Mouse (Mus musculus) layer of hippocampus, postnatal 25 days (tissue): Measurements from ENCODE around the gene AA986860. TPM values are rescaled to one million over a fixed set of nuclear protein-coding genes. Genes with fewer than 3 reads are reported as not detected.

Experiments
- DNase-seq, 2 experiments: peaks; one replicate each; pipeline ENCODE4 v3.0.0; 2022; ENCODE audit warnings: mixed read lengths in 2 of 2, low spot score in 1 of 2; ENCODE audit errors: extremely low spot score in 1 of 2
- total RNA-seq, 2 experiments: library from RNA; stranded (reverse); gene quantifications; 2 replicates each; pipeline ENCODE4 v1.2.3; 2021

The AA986860 gene
- total RNA-seq, 2 experiments from 2014 or later = 1.7 to 2.2 TPM

DNA sequence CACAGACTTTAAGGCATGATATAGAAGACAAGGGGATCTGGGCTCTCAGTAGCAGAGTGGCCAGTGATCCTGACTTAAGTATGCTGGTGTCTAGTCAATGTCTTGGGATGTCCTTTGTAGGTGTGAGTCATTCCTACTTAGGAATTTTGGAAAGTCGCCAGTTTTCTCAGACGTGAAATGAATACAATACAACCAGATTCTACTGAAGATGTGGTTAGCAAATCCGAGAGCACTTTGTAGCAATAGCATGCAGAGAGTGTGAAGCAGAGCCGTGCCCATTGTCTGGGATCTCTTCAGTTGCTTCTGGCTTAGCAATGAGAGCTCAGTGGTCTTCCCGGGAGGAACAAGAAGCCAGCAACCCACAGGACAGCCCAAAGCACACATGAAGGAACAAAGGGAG, 2.7 kb downstream of the AA986860 start:
- no peak for DNase-seq

GRCm38 (mm10) chr1:130734852-130735251, 3.1 kb downstream of the AA986860 start:
- no peak for DNase-seq

GRCm38 (mm10) chr1:130737411-130737881, 5.7 kb downstream of the AA986860 start:
- no peak for DNase-seq

GRCm38 (mm10) chr1:130737916-130738315, 6.1 kb downstream of the AA986860 start:
- DNase-seq = no peak

GRCm38 (mm10) chr1:130738551-130739106, 6.9 kb downstream of the AA986860 start:
- no peak for DNase-seq

GRCm38 (mm10) chr1:130739636-130740035, 7.9 kb downstream of the AA986860 start:
- DNase-seq = no peak

GRCm38 (mm10) chr1:130740227-130740648, 8.5 kb downstream of the AA986860 start:
- peak in 1 of 2 experiments; percentile 22 for DNase-seq

DNA sequence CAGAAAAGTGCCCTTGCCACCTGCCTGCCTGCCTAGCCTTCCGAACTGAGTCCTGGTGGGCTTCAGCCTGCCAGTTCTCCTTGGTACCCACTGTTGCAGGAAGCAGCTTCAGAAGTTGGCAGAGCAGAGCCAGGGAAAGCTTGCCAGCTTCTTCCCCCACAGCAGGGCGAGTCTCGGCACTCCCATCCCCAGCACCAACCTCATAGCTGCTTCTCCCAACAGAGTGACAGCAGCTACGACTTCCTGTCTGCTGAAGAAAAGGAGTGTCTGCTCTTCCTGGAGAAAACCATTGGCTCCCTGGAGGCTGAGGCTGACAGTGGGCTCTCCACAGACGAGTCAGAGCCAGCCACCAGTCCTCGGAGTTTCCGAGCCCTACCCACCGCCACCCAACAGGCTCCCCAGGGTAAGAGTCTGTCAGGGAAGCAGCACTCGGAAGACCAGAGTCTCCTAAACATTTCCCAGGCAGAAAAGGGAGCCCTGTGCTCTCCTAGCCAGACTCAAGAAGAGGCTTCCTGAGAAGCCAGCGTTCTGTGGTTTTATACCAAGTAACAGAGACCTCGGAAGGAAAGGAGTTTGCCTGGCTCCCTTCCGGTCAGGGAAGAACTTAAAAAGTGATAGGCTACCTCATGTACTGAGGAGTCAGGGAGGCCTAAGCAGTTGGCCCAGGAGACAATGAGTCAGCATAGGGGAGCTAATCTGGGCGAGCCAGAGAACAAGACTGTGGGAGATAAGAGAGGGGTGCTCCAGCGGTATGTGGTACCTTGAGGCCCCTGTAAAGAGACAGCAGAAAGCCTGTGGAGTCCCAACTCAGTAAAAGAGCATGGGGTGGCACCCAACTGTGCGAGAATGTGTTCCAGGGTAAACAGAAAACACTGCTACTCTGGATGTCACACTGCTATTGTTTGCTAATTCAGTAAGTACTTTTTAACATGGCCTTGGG, 9.3 kb downstream of the AA986860 start:
- peak in 1 of 2 experiments; percentile 8 for DNase-seq

- DNase-seq = no peak
Measured at GRCm38 (mm10) chr1:130742201-130742600, 10.4 kb downstream of the AA986860 start.

DNA sequence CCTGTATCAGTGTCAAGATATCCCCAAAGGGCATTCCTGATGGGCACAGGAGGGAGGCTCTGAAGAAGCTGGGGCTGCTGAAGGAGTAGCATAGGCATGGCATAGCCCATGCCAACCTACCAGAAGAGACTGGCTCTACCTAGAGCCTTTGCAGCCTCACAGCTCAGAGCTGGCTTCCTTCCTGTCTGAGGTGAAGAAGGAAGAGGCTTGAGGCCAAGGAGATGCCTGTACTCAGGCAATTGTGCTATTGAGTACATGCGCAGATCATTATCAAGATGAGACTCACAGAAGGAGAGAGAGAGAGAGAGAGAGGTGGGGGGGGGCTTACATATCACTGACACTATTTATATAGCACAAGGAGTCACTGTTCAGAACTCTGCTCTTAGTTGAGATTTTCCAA, 12.0 kb downstream of the AA986860 start:
- DNase-seq = no peak

DNA sequence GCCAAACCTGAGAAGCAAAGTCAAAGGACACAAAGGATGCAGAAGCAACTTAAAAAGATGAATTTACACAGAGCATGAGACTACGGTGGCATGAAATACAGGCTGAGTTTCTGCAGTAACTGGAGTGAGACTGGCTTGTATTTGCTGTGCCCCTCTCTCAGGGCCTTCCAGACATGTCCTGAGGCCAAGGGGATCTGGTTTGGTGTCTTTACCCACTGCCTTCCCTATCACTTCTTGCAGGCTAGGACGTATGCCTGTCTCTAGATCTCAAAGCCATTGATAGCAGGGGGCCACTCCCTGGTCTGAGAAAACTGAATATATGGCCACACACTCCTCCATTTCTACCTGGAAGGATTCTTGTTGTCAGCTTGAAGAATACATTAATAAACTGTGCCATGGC, 12.4 kb downstream of the AA986860 start:
- DNase-seq = no peak

GRCm38 (mm10) chr1:130744961-130745360, 13.2 kb downstream of the AA986860 start:
- no peak for DNase-seq

- no peak for DNase-seq
Measured at GRCm38 (mm10) chr1:130745591-130745990, 13.8 kb downstream of the AA986860 start.

DNA sequence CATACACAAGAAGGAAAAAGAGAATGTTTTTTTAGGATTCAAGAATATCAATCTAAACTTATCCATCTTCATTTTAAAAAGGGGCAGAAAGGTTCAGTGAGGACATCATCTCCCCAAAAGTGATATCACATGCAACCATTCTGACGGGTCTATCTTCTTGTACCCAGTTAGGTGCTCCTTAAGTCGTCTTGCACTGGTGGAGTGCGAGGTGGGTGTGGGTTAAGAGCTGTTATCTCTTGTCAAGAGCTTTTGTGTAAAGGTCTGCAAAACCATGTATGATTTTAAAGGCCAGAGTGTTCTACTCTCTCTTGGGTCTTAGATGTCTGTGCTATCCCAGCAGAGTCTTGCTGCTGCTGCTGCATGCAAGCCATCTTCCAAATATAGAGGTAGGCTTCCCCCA, 15.0 kb downstream of the AA986860 start:
- no peak for DNase-seq

DNA sequence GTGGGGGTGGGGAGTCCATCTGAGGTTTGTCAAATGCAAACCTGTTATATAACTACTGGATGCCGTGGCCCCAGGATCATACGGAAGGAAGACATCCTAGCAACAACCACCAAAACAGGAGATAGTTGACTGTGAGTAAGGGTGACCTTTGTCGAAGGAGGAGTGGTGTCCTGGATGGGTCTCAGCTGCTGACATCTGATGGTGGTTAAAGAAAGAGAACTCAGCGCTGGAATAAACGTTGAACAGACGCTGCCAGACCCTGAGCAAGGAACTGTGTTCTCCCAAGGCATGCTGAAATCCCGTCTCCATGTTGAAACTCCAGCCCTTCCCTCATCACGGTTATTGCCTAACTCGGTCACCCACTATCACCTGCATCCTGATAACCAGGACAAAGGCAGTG, 27.9 kb downstream of the AA986860 start:
- DNase-seq = no peak

- no peak for DNase-seq
Measured at GRCm38 (mm10) chr1:130761597-130761996, 29.8 kb downstream of the AA986860 start.

GRCm38 (mm10) chr1:130762045-130762760, 30.4 kb downstream of the AA986860 start:
- DNase-seq = no peak

DNA sequence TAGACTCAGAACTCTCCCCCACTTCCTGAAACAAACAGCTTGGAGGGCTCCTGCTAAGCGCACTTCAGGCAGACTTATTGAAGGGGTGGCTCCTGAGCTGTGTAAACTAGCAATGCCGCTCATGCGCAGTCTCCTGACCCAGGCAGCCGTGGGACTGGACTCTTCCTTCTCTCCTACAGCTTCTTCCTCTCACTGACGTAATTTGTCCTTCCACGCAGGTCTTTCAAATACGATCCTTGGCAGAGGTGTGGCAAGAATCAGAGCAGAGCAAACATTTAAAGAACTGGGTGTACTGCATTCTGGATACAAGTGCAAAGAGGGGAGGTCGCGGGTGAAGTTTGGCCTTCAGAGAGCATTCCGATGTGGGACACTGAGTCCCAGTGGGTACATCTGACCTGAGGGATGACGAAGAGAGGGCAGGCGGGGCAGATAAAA, 32.3 kb downstream of the AA986860 start:
- no peak for DNase-seq

GRCm38 (mm10) chr1:130767066-130767465, 35.3 kb downstream of the AA986860 start:
- DNase-seq = no peak

GRCm38 (mm10) chr1:130769925-130770324, 38.1 kb downstream of the AA986860 start:
- DNase-seq = no peak

DNA sequence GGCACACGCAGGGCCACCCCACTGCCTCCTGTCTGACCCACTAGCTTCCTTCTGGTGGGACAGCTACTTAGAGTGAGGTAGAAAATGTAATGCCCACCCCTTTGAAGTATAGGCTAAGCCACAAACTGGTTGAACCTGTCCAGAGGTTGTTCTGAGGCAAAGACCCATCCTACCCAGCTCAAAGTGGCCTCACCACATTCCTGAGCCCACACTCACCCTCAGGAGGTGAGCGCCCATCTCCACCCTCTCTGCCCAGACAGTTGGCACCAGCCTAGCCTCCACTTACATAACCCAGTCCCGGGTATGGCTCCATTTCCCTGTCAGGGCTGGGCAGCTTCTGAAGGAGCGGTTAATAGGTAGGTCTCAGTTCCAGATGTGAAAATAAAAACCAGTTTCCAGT, 38.7 kb downstream of the AA986860 start:
- DNase-seq = no peak
